Mouse (Mus musculus) MEL (cell line): Measurements from ENCODE around the gene Fam210b.

Source experiments
- CTCF ChIP-seq, 3 experiments: IDR thresholded peaks in 2 of 3; conservative IDR thresholded peaks in 1 of 3; 2 replicates each; pipeline ENCODE4 v1.5.1; 2011 to 2012; ENCODE audit warnings: low read length in 3 of 3, low read depth in 2 of 3, mild to moderate bottlenecking in 2 of 3, improper control_type of control experiment in 1 of 3, inconsistent platforms in 1 of 3, mixed read lengths in 1 of 3, moderate library complexity in 1 of 3; ENCODE audit not compliant: control insufficient read depth in 1 of 3, insufficient read depth in 1 of 3, poor library complexity in 1 of 3, severe bottlenecking in 1 of 3
- ELF1 ChIP-seq: IDR thresholded peaks from 2 replicates; pipeline ENCODE4 v1.6.1; 2014; ENCODE audit warnings: low read depth, mild to moderate bottlenecking, inconsistent platforms, low read length, improper control_type of control experiment, moderate library complexity
- GATA1 ChIP-seq: IDR thresholded peaks from 2 replicates; pipeline ENCODE4 v1.6.1; 2011; ENCODE audit warnings: low read depth, low read length, improper control_type of control experiment
- KAT2A ChIP-seq: conservative IDR thresholded peaks from 2 replicates; pipeline ENCODE4 v1.6.1; 2012; ENCODE audit warnings: low read depth, low read length, improper control_type of control experiment, inconsistent platforms
- MAFK ChIP-seq: IDR thresholded peaks from 2 replicates; pipeline ENCODE4 v1.6.1; 2011; ENCODE audit warnings: low read depth, mild to moderate bottlenecking, low read length, improper control_type of control experiment, borderline replicate concordance
- NELFE ChIP-seq: IDR thresholded peaks from 2 replicates; pipeline ENCODE4 v1.6.1; 2011; ENCODE audit warnings: low read depth, low read length, improper control_type of control experiment
- NRF1 ChIP-seq: IDR thresholded peaks from 2 replicates; pipeline ENCODE4 v1.6.1; 2014; ENCODE audit warnings: low read depth, mild to moderate bottlenecking, inconsistent platforms, low read length, improper control_type of control experiment, moderate library complexity; ENCODE audit not compliant: poor library complexity, insufficient read depth, severe bottlenecking
- POLR2A ChIP-seq, 2 experiments: IDR thresholded peaks; 2 replicates each; pipeline ENCODE4 v1.6.1; 2011 to 2012; ENCODE audit warnings: low read length in 2 of 2, mild to moderate bottlenecking in 2 of 2, control low read depth in 1 of 2, improper control_type of control experiment in 1 of 2, low read depth in 1 of 2, moderate library complexity in 1 of 2; ENCODE audit not compliant: control insufficient read depth in 1 of 2, insufficient read depth in 1 of 2, poor library complexity in 1 of 2
- POLR2AphosphoS2 ChIP-seq: IDR thresholded peaks from 2 replicates; pipeline ENCODE4 v1.6.1; 2011; ENCODE audit warnings: low read length, improper control_type of control experiment

- TF ChIP-seq KAT2A (no peak), POLR2A (IDR thresholded peaks at IDR 0.05; ENCODE audit: control insufficient read depth in 1 of 2, insufficient read depth in 1 of 2, low read depth in 1 of 2, low read length in 2 of 2, poor library complexity in 1 of 2) (no peak), MAFK (no peak), NRF1 (no peak), POLR2AphosphoS2 (no peak), GATA1 (peak; percentile 80), CTCF (IDR thresholded peaks at IDR 0.05 in 2 of 3, conservative IDR thresholded peaks at IDR 0.05 in 1 of 3; ENCODE audit: control insufficient read depth in 1 of 3, insufficient read depth in 1 of 3, low read depth in 2 of 3, low read length in 3 of 3, poor library complexity in 1 of 3, severe bottlenecking in 1 of 3) (no peak), ELF1 (no peak), NELFE (no peak)
Measured at GRCm38 (mm10) chr2:172348297-172348950, 3.1 kb downstream of the Fam210b start.
